Mouse (Mus musculus): ENCODE measurements around the gene Ascc1.

DNA sequence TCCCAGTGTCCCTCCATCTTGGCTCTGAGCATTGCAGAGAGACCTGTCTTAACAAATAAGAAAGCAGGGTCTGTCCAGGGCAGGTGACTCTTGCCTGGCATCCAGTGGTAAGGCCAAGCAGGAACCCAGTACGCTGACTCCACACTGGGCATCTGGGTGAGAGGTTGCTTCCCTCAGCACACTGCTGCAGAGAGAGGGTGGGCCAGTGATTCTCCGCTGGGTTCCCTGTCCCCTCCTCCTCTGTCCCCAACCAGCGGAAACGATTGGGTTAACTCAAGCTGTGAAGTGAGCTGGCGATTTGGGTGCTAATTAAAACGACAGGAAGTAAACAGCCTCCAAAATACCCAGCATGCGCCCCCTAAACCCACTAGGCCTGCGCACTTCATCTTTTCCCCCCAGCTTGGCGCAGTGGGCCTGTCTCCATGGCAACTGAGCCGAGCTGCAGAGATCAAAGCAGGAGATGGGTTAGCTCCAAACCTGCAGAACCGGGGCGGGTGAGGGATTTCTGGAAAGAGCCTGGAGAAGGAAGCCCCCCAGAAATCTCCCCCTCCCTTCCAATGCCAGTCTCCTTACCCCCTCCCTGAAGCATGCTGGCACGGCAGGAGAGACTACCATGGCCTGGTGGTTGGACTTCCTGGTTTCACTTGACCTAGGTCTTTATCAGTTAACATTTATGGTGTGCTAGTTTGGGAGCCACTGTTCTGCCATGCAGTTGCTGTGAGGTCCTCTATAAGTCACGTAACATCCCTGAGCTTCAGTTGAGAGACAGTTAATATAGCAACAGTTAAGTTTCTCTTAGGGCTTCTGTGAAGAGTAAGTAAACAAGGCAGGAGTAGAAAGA lies 113.0 kb downstream of the Ascc1 start:
- no peak for TF ChIP-seq POLR2A (IDR thresholded peaks at IDR 0.05; ENCODE audit: borderline replicate concordance, low read depth, low read length)
- no peak for TF ChIP-seq CTCF (IDR thresholded peaks at IDR 0.05; ENCODE audit: low read depth, low read length)

All from bone marrow macrophage, adult 2 months (primary cell).